In genomic region chr15:80491505-80491904, GRCm38 (mm10) we compare ENCODE assay signal across 19 mouse cellular contexts.
A peak's percentile ranks its signal among the peaks of the same experiment; 100 is the strongest.
DNase-seq lines count a peak whose midpoint lies in the region; ATAC-seq and TF ChIP-seq lines count a peak whose summit lies in the region.
"Had no signal": no experiment of that assay in that cellular context is flagged by ENCODE, and none has a peak within 500 bp of the region (broad histone marks: within the 10 kb centered on the region; RNA-seq: fewer than 3 reads in every experiment).

No protein-coding gene starts in this region.

- no peak for DNase-seq in hindbrain, postnatal 0 days (ENCODE audit: low spot score)
- DNase-seq in 3134 (ENCODE audit: extremely low read depth, insufficient read length, low spot score) (peak; percentile 16), ES-CJ7 (ENCODE audit: low read depth, low spot score) (peak; percentile 79)
- DNase-seq in induced T-regulatory cell, adult 2 months (ENCODE audit: low read depth) = peak; percentile 36
- no peak for DNase-seq in testis, postnatal 14 days (ENCODE audit: low spot score)
- no peak for DNase-seq in cerebellum, adult 2 months
- DNase-seq in gastrocnemius, postnatal 36 days = no peak
- DNase-seq: cerebellum, postnatal 25 days; gastrocnemius, postnatal 14 days; kidney, postnatal 14 days; spleen, adult 18-20 months had no signal

- no peaks in the 10 kb centered on the region for H3K27me3 ChIP-seq in hindbrain, postnatal 0 days (ENCODE audit: insufficient read depth, low read length)
- H3K27me3 ChIP-seq in hindbrain, embryonic 13.5 days = peaks cover 25% of the 10 kb centered on the region
- H3K27me3 ChIP-seq in cerebellum, adult 2 months (ENCODE audit: control insufficient read depth, insufficient read depth, low read length) = no peaks in the 10 kb centered on the region
- H3K27me3 ChIP-seq: limb, embryonic 12.5 days; lung, embryonic 15.5 days had no signal

- no peak overlapping the region for H3K4me2 ChIP-seq in hindbrain, postnatal 0 days (ENCODE audit: low read depth, low read length)
- no peak overlapping the region for H3K4me2 ChIP-seq in hindbrain, embryonic 13.5 days
- H3K4me2 ChIP-seq: embryonic facial prominence, embryonic 13.5 days; forebrain, embryonic 12.5 days; heart, embryonic 15.5 days; hindbrain, embryonic 14.5 days; limb, embryonic 12.5 days; lung, embryonic 15.5 days had no signal

- H3K4me1 ChIP-seq in hindbrain, postnatal 0 days (ENCODE audit: insufficient read depth, low read length) = no peaks in the 10 kb centered on the region
- peaks cover 23% of the 10 kb centered on the region for H3K4me1 ChIP-seq in hindbrain, embryonic 13.5 days (replicated peaks)
- H3K4me1 ChIP-seq in cerebellum, adult 2 months (ENCODE audit: control insufficient read depth, insufficient read depth, low read length) = no peaks in the 10 kb centered on the region
- H3K4me1 ChIP-seq: heart, embryonic 15.5 days; lung, embryonic 15.5 days had no signal

- TF ChIP-seq POLR2A in cerebellum, adult 2 months (IDR thresholded peaks at IDR 0.05; ENCODE audit: borderline replicate concordance, insufficient read depth, low read length) = no peak

- no peaks in the 10 kb centered on the region for H3K36me3 ChIP-seq in hindbrain, postnatal 0 days (ENCODE audit: insufficient read depth, low read length)
- no peaks in the 10 kb centered on the region for H3K36me3 ChIP-seq in hindbrain, embryonic 13.5 days
- H3K36me3 ChIP-seq: embryonic facial prominence, embryonic 13.5 days; forebrain, embryonic 12.5 days; heart, embryonic 15.5 days; limb, embryonic 12.5 days; lung, embryonic 15.5 days; midbrain, embryonic 10.5 days had no signal

- H3K9ac ChIP-seq in hindbrain, postnatal 0 days (replicated peaks; ENCODE audit: low read length) = no peak overlapping the region
- H3K9ac ChIP-seq in hindbrain, embryonic 13.5 days = no peak overlapping the region
- H3K9ac ChIP-seq: embryonic facial prominence, embryonic 13.5 days; forebrain, embryonic 12.5 days; heart, embryonic 15.5 days; hindbrain, embryonic 14.5 days; limb, embryonic 12.5 days; lung, embryonic 15.5 days had no signal

- H3K9me3 ChIP-seq in hindbrain, postnatal 0 days (ENCODE audit: low read length) = no peaks in the 10 kb centered on the region
- H3K9me3 ChIP-seq in hindbrain, embryonic 13.5 days = 0 out of 2 replicates have a peak, but pooled peaks cover 3% of the 10 kb centered on the region
- H3K9me3 ChIP-seq: embryonic facial prominence, embryonic 13.5 days; forebrain, embryonic 12.5 days; heart, embryonic 15.5 days; lung, embryonic 15.5 days had no signal

- no peak for ATAC-seq in hindbrain, postnatal 0 days
- ATAC-seq in hindbrain, embryonic 13.5 days (ENCODE audit: low FRiP score) = no peak

- 73% methylated on average over 4 of the region's 4 CpGs for WGBS in hindbrain, postnatal 0 days
- 71% methylated on average over 4 of the region's 4 CpGs for WGBS in hindbrain, embryonic 13.5 days
- 87% methylated on average over 4 of the region's 4 CpGs for WGBS in cerebellum, adult 2 months

- no peak overlapping the region for H3K27ac ChIP-seq in hindbrain, postnatal 0 days
- no peak overlapping the region for H3K27ac ChIP-seq in hindbrain, embryonic 13.5 days
- no peak overlapping the region for H3K27ac ChIP-seq in cerebellum, adult 2 months (ENCODE audit: insufficient read depth, low read length)
- H3K27ac ChIP-seq: embryonic facial prominence, embryonic 13.5 days; forebrain, embryonic 12.5 days; heart, embryonic 15.5 days; hindbrain, embryonic 14.5 days; limb, embryonic 12.5 days; lung, embryonic 15.5 days; midbrain, embryonic 10.5 days had no signal

- intact Hi-C loops in gastrocnemius, postnatal 36 days (cut with DNase I) = no loop called here

- H3K4me3 ChIP-seq in hindbrain, postnatal 0 days (ENCODE audit: low read length) = no peak overlapping the region
- H3K4me3 ChIP-seq in hindbrain, embryonic 13.5 days = no peak overlapping the region
- H3K4me3 ChIP-seq in cerebellum, adult 2 months (replicated peaks; ENCODE audit: insufficient read depth, low read depth, low read length) = no peak overlapping the region
- H3K4me3 ChIP-seq: embryonic facial prominence, embryonic 13.5 days; forebrain, embryonic 12.5 days; heart, embryonic 15.5 days; limb, embryonic 12.5 days; lung, embryonic 15.5 days; midbrain, embryonic 10.5 days had no signal

- TF ChIP-seq CTCF in hindbrain, postnatal 0 days (IDR thresholded peaks at IDR 0.05; ENCODE audit: low read depth) = peak; percentile 36; the same call in 1 of the 2 replicates
- no peak for TF ChIP-seq CTCF in cerebellum, adult 2 months (IDR thresholded peaks at IDR 0.05; ENCODE audit: borderline replicate concordance, insufficient read depth, low read depth, low read length)

Comparison
In these comparisons a context has a peak if more than half of its experiments do, and no peak if none do; other contexts are left out.
1. DNase-seq: peak in 3134 (single experiment), ES-CJ7 (single experiment) and induced T-regulatory cell, adult 2 months (single experiment); none in hindbrain, postnatal 0 days (single experiment), testis, postnatal 14 days (single experiment), cerebellum, adult 2 months (0 of 2) and gastrocnemius, postnatal 36 days (0 of 2).